Mouse (Mus musculus) frontal cortex, adult (tissue): ENCODE measurements around the gene Rxra.

Experiments used
- ATAC-seq: cut with Nextera tagmentation; 2 replicates; pipeline ENCODE4 v1.9.2; 2017; ENCODE audit warnings: mild to moderate bottlenecking, moderate library complexity, mixed read lengths; ENCODE audit not compliant: low TSS enrichment

Rxra gene

DNA sequence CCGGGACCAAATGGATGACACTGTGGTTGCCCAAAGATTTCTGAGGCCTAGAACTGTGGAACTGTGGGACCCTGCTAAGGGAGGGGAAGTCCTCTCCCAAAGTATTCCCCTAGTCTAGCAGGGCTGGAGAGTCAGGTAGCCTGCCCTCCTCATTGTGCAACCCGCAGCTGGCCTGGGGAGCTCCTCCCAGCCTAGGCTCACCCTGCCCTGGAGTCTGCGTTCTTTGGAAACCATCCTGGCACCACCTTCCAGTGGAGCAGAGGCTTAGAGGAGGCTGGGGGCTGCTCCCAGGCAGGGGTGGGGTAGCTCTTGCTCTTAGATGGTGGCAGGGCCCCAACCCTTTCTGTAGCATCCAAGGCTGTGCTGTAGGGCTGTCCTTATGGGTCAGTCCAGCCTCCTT is 26.0 kb downstream of the Rxra start:
- ATAC-seq = no peak

DNA sequence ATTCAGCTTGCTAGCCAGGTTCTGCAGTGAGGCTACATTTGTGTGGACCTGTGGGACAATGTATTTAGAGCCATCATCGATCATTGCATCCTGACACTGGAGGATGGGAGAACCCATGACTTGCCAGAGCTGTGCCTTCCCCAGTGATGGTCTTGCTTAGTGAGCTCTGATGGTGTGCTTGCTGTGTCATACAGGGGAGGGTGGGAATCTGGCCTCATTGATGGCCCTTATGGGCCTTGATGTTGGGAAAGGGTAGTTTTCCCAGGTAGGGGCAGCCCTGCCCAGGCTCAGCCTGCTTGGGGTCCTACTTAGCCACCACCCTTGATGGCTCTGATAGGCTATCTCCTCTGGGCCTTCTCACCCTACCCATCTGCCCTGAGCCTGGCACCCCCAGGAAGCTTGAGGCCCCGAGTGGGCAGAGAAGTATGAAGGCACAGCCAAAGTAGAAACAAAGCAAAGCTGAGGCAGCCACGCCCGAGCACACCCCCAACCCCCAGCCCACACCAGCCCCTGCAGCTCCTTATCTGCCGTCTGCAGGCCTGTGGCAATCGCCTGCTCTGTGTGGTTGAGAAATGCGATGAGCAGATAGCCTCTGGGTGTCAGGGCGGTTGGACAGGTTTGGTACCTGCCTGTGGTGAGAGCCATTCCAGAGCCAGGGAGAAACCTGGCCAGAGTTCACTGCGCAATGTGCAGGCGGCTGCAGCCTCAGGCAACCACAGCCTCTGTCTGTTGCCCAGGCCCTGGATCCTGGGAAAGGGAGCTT is 26.8 kb downstream of the Rxra start:
- no peak for ATAC-seq

DNA sequence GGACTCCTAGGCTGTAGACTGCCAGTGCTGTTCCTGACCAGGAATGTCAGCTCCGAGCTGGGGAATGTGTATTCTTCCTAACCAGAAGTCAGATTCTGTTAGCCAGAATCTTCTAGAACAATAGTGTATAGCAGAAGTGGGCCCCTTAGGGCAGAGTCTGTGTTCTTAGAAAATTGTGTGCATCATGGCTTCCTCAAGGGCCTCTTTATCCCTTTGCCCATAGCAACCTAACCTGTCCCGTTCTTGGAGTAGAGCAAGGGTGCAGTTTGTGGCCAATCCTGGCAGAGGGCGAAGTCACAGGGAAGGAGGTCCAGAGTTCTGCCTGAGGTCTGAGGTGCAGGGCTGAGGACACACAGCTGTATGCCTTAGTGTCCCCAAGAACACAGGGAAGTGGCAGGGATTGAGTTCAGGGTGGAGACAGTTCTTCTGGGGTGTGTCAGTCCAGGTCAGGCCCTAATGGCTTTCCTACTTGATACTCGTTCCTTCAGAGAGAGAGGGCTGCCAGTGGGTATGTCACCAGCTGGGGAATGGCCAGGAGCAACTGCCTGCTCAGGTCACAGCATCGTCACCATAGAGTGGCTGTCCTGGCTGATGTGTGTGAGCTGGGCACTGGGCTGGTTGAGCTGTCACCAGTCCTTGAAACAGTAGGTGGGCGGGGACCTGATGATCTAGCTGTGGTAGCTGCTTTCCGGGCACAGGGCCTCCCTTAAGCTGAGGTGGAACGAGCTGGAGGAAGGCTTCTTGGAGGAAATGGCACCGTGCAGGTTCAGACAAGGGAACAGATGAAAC is 27.8 kb downstream of the Rxra start:
- ATAC-seq = no peak

DNA sequence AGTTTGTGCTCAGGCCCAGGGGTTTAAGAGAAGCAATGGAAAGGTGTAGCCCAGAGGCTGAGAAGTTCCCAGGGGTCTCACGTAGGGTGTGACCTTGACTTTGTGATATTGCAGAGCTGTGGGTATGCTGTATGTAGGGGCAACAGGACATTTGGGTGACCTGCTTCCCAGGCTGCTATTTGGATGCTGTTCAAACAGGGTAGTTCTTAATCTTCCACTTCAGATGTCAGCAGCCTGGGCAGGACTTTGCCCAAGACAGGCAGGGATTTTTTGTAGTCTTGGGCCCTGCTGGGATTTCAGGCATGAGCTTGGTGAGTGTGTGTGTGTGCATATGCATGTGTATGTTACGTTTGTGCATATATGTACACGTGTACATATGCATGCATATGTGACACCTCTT is 28.4 kb downstream of the Rxra start:
- no peak for ATAC-seq

DNA sequence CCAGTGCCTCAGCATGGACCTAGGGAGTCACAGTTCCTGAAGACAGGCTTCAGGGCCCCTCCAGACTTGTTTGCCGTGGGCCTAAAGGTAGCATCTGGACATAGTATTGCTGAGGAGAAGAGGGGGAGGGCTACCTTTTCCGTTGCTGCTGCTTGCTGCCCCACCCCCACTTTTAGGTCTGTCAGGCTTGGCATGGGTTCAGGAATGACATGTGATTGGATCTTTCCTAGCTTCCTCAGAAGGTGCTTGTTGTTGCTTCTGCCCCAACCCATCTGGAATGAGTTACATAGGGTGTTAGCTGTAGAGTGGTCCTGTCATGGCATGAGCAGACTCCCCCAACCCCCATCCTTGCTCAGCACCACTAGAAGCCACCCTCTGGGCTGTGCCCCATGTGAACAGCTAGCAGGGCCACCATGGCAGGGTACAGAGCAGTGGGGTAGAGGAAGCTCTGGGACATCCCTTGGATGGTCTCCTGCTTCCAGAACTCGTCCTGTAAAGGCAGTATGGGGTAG is 34.7 kb downstream of the Rxra start:
- ATAC-seq = no peak

DNA sequence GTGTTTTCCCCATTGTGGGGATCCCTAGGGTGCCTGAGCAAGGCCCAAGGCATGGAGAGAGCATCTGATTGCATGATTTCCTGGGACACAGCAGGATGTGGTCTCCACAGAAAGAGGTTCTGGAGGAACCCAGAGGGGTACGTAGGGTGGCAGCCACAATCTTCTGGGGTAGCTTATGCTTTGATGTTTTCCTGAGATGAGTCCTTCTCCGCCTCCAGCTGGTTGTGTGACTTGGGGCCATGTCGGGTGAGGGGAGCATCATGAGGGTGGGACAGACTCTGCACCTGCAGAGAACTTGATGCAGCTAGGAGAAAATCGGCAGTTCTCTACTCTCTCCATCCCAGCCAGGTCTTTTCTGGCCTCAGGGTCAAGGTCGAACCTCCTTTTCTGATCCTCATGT is 36.4 kb downstream of the Rxra start:
- no peak for ATAC-seq

DNA sequence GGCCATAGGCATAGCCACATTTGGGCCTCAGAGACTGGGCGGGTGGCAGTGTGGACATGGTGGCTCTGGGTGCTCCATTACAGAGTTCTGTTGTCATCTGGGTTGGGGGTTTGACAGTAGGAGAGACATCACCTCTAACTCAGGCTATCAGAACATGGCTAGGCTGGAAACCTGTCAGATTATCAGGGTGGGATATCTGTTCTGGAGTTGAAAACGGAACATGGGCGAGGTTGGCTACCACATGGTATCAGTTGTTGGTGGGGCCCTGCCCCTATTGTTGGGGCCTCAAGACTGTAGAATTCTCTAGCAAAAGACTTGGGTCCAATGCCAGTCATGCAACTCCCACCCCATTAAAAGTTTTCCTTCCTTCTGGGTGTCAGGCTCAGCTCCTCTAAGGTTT is 37.1 kb downstream of the Rxra start:
- no peak for ATAC-seq

DNA sequence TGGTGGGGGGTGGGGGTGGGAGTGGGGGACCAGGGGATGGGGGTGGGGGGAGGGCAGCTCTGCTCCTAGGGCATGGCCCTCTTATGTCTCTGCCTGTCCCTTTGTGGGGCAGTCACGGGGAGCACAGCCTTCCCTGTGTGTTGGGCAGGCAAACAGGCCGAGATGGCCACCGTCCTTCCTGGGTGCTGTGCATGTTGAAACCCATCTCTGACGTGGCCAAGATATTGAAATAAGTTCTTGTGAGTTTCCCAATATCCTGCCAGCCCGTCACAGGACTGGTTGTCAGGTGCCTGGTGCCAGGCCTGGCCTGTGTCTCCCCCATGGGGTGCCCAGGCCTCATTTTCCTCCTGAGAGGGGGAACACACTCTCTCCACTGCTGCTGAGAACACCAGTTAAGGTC is 37.9 kb downstream of the Rxra start:
- no peak for ATAC-seq

DNA sequence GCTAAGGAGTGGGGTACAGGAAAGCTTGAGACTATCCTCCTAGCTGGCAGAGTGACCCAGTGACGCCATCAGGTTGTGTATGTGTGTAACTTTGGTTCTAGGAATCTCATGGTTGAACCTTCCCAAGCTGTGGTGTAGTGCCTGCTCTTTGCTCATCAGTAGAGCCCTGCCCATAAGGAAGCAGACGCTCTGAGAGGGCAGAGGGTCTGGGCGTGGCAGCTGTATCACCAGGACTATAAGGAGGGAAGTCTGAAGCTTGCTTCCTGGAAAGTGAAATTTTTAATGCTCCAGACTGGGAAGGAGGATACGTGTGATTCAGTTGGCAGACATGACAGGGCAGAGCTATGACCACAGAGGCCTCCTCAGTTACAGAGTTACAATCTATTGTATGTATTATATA is 39.0 kb downstream of the Rxra start:
- ATAC-seq = no peak

DNA sequence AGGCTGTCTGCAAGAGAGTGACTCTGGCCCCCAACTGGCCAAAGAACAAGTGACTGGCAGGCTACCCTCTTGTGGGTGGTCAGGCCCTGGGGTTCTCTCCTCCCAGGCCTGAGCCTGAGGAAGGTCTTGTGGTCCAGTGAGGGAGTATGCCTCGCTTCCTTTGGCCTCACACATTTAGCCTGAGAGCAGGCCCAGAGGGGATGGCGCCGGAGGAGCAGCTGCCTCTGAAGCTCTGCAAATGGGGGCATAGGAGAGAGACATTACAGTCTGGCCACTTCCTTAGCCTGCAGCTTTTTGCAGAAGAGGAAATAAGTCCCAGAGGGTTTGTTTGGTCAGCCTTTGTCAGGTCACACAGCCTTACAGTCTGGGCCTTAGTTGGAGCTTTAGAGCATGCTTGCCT is 40.1 kb downstream of the Rxra start:
- ATAC-seq = no peak

DNA sequence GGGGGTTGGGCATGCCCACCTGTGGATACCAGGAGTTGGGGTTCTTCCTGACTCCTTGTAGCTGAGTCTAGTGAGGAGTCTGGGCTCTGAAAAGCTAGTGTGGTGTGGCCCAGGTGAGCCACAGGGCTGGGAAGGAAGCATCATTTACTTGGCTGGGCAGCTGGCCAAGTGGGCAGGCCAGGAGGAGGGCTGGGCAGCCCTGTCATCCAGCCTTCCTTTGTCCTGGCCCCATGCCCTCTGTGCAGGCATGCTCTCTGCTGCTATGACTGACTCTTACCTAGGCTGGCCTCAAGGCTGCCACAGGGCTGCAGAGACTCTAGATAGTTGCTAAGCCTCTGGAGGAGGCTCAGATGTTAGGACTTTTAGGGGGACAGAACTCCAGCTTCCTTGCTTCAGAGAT is 42.0 kb downstream of the Rxra start:
- ATAC-seq = no peak

DNA sequence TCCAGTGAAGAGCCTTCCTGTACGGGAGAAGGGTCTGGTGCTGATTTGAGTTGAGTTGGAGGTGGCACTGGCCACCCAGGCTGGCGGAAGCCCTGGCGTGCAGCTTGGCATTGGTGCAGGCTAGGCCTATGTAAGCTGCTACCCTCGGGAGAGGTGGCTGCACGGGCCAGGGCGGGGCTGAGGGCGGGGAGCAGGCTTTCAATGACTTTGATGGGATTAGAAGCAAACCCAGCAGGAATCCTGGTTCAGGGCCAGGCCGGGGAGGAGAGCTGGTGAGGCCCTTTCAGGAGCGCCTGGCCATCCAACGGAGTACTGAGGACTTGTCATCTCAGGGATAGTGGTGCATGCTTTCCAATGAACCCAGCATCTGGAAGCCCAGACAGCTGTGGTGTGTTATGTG is 43.4 kb downstream of the Rxra start:
- no peak for ATAC-seq

DNA sequence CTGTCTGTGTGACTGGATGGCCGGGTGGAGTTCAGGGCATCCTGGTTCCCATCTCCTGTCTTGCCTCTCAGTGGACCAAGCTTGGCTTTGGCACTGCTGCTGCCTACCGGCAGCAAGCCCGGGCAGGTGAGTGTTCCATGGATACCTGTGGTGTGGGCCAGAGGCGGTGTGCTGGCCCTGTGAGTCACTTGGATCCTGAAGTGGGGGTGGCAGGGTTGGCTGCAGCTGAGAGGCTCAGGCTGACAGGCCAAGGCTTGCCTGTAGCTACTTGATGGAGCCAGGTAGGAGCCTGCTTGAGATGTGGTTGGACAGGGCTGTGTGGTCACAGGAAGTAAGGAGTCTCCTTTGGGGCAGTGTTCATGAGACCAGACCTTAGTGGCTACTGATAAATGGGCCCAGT is 45.4 kb downstream of the Rxra start:
- no peak for ATAC-seq

DNA sequence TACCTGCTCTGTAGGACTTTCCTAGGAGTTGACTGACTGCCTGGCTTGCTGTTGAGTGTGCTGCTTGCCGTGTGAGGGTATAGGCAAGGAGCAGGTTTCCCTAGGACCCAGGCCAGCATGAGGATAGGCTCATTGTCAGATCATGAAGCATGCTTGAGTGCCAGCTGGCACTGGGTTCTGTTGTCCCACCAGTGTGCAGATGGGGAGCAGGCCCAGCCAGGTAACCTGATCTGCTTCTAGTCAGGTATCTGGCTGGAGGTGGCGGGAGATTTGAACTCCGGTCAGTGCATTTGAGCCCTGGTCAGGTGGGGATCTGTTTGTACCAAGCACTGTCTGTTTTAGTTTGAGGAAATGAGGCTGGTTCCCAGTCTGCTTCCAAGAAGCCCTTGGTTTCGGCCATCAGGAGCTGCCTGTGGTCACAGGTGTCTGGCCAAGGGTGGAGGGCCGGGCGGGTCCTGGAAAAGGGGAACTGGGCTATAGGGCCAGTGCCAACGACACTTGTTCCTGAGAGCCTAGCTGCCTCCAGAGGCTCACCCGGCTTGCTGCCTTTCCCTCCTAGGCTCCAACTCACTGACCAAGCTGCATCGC is 48.6 kb downstream of the Rxra start:
- no peak for ATAC-seq

DNA sequence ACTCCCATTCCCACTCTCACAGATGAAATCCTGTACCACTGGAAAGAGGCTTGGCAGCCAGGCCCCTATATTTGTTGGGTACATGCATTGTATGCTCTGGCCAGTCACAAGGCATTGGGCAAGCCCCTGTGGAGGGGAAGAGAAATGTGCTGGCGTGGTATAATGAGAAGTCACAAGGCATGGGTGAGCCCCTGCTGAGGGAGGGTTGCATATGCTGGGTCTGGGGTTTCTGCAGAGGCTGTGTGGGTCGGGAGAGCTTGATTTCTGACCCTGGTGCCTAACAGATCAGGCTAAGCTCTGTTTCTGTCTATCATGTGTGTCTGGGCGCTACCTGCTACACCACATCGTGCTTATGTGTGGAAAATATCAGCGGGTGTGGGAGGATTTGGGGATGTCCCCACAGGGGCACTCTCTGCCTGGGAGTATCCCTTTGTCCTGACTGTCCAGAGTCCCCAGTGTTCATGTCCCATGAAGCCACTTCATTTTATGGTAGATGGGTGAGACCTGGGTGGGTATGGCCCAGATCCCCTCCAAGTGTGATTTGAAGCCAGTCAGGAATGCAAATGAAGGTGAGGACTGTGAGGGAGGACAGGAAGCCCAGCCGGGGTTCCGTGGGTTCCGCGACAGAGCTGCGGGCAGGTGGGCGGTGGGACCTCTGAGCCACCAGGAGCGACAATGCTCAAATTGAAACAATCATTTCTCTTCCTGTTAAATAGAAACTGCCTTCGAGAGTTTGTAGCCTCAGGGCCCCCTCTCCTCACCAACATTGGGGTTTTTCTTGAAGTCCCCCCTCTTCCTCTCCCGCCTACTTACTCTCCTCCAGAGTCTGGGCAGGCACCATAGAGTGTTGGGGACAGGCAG is 52.0 kb downstream of the Rxra start:
- no peak for ATAC-seq

DNA sequence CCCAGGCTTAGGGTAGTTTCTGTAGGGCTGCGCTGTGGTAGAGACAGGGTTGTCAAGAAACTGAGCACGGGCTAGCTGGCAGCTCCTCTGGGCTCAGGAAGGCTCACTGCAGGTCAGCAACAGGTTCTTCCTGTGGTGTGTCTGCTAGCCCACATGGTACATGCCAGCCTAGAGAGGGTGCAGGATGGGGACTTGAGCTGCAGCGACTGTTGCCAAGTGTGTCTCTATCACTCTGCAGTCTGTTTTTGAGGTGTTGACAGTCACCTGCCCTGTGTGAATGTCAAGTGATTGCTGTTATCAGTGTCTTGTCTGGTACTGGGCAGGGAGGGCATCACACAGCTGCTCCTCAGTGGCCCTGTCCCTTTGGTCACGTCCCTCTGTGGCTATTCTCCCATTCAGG is 52.8 kb downstream of the Rxra start:
- ATAC-seq = no peak

DNA sequence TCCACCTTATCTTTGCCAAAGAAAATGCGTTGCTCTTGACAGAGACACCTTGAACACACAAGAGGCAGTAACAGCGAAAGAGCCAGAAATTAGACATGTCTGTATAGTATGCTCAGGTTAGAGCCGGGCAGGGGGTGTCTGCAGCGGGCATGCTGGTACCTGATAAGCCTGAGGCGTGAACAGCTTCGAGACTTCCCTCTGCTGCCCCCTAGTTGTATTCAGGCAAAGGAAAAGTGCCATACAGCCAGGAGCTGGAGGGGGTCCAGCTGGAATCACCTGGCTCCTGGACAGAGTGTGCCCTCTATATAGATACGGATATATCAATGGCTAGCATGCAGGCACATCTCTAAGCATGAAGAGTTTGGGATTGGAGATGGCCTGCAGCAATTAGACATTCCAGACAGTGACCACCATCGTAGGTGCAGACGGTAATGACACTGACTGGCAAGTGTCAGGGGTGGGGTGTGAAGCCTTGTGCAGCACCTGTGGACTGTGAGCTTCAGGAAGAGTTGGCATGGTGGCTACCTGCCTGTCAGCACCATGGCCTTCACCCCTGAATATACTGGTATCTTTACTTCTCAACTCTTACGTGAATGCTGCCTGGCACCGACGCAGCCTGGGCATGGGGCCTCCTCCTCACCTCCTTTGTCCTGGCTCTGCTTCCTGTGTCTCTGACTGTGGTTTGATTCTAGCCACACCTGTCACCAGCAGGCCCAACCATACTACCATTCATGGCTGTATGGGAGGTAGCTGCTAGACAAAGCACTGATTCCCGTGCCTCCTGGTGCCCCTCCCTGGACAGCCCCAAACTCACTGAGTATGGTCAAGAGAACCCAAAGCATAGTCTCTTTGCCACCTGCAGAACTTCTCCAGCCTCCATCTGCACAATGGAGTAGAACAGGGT is 54.0 kb downstream of the Rxra start:
- ATAC-seq = 0 out of 2 replicates have a peak, but pooled peaks have one; percentile 29

DNA sequence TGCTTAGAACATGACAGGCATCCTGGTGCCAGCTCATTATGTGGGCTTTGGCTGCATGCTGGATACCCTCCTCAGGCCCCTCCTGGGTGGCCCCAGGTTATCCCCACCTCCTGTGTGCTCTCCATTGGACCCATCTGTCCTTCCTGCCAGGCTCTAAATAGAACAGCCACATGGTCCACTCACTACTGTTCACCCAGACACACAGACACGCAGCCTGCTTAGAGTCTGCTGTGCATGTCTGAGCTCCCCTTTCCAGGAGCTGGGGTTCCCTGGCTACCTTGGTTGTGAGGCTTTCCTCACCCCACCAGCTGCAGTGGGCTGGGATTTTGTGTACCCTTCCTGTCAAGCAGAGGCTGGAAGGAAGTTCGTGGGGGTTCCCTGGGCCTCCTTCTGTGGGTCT is 56.8 kb downstream of the Rxra start:
- ATAC-seq = no peak

DNA sequence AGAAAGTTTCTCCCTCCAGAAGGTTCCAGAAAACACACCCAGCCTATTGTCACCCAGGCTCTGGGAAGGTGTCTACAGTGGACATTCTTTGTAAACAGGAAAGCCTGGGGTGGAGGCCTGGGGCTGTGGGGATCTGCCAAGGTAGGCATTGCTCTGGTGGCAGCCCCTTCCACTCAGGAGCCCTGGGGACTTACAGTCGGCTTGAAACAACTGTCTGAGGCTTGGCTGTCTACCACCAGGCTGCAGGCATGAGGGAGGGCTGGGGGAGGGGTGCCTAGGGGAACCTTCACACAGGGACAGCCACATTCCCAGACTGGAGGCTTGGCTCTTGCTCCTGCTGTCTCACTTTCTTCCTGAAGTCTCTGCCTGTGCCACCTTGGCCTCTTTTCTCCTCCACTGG is 58.1 kb downstream of the Rxra start:
- no peak for ATAC-seq

DNA sequence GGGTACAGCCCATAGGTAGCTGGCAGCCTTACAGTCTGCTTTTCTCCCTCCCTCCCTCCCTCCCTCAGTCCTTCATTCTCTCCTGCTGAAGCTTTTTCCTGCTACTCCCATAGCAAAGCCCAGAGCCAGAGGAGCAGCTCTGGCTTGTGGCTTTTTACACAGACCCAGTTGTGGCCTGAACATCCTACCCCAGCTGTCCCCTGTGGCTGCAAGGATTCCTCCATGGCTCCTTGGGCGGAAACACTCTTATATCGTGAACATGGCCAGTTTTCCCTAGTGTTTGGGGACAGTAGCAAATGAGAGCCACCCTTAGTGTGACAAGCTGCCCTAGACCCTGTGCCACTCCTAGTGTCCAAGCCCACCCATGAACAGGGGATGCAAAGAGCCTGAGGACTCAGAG is 58.6 kb downstream of the Rxra start:
- no peak for ATAC-seq

DNA sequence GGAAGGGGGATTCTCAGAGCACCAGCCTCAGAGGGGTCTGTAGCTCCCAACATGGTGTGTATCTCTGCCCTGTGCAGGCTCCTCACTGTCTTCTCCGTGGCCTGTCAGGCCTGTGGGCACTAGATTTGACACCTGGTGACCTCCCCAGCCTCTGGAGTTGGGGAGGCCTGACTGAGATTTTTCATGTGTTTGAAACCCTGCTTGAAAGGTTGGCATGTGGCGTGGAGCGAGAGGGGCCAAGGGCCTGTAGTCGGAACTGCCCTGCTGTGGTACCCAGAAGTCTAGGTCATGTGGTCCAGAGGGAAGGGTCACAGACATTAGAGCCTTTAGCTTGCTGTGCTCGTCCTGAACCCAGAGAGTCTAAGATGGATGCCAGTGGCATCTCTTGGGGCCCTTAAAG is 60.6 kb downstream of the Rxra start:
- ATAC-seq = no peak
